Mouse (Mus musculus) thymus, adult 2 months (tissue): Measurements from ENCODE around the gene Idh2. TPM values are rescaled to one million over a fixed set of nuclear protein-coding genes. Genes with fewer than 3 reads are reported as not detected.

Experiments
- DNase-seq: peaks from one replicate; pipeline ENCODE4 v3.0.0; 2021
- H3K27ac ChIP-seq: fragments of 200-500 bp; 2 replicates; pipeline ENCODE4 v1.5.1; 2012; ENCODE audit warnings: low read length, control low read depth; ENCODE audit not compliant: control insufficient read depth, insufficient read depth
- H3K27me3 ChIP-seq: fragments of 200-500 bp; 2 replicates; pipeline ENCODE4 v1.6.1; 2012; ENCODE audit warnings: mild to moderate bottlenecking, low read length, moderate library complexity, mixed read lengths; ENCODE audit not compliant: control insufficient read depth, insufficient read depth
- H3K36me3 ChIP-seq: fragments of 200-500 bp; 2 replicates; pipeline ENCODE4 v1.6.1; 2012; ENCODE audit warnings: mild to moderate bottlenecking, low read length, moderate library complexity; ENCODE audit not compliant: control insufficient read depth, insufficient read depth
- H3K4me1 ChIP-seq: fragments of 200-500 bp; replicated peaks from 2 replicates; pipeline ENCODE4 v1.6.1; 2012; ENCODE audit warnings: low read length; ENCODE audit not compliant: control insufficient read depth, insufficient read depth
- H3K4me3 ChIP-seq: fragments of 200-500 bp; 2 replicates; pipeline ENCODE4 v1.5.1; 2012; ENCODE audit warnings: mild to moderate bottlenecking, low read length, control low read depth, moderate library complexity; ENCODE audit not compliant: control insufficient read depth, insufficient read depth
- CTCF ChIP-seq: fragments of 200-500 bp; IDR thresholded peaks from 2 replicates; pipeline ENCODE4 v1.5.1; 2012; ENCODE audit warnings: mild to moderate bottlenecking, control low read depth, low read length, moderate library complexity, borderline replicate concordance; ENCODE audit not compliant: control insufficient read depth, poor library complexity, insufficient read depth; ENCODE audit errors: extremely low read depth
- POLR2A ChIP-seq: fragments of 200-500 bp; IDR thresholded peaks from 2 replicates; pipeline ENCODE4 v1.6.1; 2012; ENCODE audit warnings: mild to moderate bottlenecking, low read length, control low read depth, moderate library complexity; ENCODE audit not compliant: control insufficient read depth, poor library complexity, insufficient read depth; ENCODE audit errors: extremely low read depth
- WGBS: fragments of 180-500 bp; shearing (Covaris S2); methylation state at CpG from one replicate; pipeline ENCODE4 v1.1.7; 2018; 5-methylcytosine and 5-hydroxymethylcytosine counted together
- polyA plus RNA-seq: library from polyadenylated mRNA; depleted of rRNA; stranded (reverse); fragments of >200 nt; gene quantifications from 2 replicates; pipeline ENCODE4 v1.2.3, GENCODE M21; 2012

Idh2 gene
- polyA plus RNA-seq, 1 experiment: 225 TPM

DNA sequence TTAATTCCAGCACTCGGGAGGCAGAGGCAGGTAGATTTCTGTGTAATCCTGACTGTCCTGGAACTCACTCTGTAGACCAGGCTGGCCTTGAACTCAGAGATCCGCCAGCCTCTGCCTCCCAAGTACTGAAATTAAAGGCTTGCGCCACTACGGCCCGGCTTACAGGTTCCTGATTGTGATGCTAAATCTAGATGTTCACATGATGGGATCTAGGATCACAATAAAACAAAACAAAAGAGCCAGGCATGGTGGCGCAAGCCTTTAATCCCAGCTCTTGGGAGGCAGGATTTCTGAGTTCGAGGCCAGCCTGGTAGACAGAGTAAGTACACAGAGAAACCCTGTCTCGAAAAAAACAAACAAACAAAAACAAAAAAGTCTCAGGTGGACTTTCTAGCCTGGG is 37.6 kb upstream of the Idh2 start:
- no peaks in the 10 kb centered on the region for H3K27me3 ChIP-seq
- peaks cover 9% of the 10 kb centered on the region; the same call in 1 of the 2 replicates for H3K4me1 ChIP-seq
- DNase-seq: no peak
- TF ChIP-seq POLR2A (no peak), CTCF (no peak)
- H3K36me3 ChIP-seq: no peaks in the 10 kb centered on the region
- H3K4me3 ChIP-seq: no peak overlapping the region
- H3K27ac ChIP-seq: no peak overlapping the region
- WGBS: 97% methylated on average over 8 of the region's 8 CpGs

DNA sequence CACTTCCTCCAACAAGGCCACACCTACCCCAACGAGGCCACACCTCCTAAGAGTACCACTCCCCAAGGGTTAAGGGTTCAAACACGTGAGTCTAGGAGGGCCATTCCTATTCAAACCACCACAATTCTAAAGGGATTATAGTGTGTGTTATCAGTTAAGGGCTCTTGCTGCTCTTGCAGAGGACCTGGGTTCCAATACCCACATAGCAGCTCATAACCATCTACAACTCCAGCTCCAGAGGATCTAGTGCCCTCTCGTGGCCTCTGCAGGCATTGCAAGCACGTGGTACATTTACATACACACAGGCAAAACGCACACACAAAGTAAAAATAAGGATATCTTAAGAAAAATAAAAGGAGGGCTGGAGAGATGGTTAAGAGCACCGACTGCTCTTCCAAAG is 37.0 kb upstream of the Idh2 start:
- Histone ChIP-seq H3K4me3 (no peak overlapping the region), H3K36me3 (no peaks in the 10 kb centered on the region), H3K27me3 (no peaks in the 10 kb centered on the region), H3K4me1 (peaks cover 9% of the 10 kb centered on the region; the same call in 1 of the 2 replicates), H3K27ac (no peak overlapping the region)
- no peak for TF ChIP-seq CTCF
- TF ChIP-seq POLR2A: no peak
- DNase-seq: no peak
- WGBS: 94% methylated on average over 6 of the region's 6 CpGs

DNA sequence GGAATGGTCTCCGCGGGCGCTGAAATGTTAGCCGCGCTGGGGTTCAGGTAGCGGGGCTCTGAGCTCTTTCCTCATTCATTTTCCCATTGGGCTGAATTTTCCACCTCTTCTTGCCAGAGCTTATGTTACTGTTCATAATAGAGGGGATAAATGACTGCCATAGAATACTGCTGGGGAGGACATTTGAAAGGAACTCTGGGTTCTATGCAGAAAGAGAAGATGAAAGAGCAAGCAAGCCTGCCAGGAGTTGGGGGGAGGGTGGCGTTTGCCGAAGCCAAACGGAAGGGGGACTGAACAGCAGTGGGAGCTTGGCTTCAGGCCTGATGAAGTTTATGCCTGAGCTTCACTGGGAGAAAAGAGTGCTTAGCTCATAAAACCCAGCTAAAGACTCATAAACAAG is 34.2 kb upstream of the Idh2 start:
- no peak for TF ChIP-seq POLR2A
- no peak for TF ChIP-seq CTCF
- 94% methylated on average over 9 of the region's 9 CpGs for WGBS
- Histone ChIP-seq H3K4me1 (peaks cover 8% of the 10 kb centered on the region), H3K4me3 (no peak overlapping the region), H3K36me3 (no peaks in the 10 kb centered on the region), H3K27me3 (no peaks in the 10 kb centered on the region), H3K27ac (no peak overlapping the region)
- DNase-seq: no peak

DNA sequence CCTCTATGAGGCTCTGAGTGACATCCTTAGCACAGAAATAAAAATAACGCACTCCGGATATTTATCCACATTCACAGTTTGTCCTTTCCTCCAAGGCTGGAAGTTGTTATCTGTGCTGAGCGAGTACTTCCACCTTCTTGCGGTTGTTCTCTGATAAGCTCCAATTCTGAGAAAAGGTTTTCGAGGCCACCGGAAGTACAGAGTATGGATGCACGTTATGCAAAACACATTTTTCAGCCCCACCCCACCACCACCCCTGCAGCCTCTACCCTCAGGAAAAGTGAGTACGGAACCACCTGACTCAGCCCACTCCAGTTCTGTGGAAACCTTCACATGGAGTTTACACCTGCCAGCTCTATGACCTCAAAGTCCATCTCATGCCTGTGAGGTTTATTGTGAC is 30.9 kb upstream of the Idh2 start:
- 12% methylated on average over 8 of the region's 8 CpGs for WGBS
- Histone ChIP-seq H3K4me1 (peaks cover 20% of the 10 kb centered on the region), H3K27me3 (no peaks in the 10 kb centered on the region), H3K27ac (no peak overlapping the region), H3K36me3 (no peaks in the 10 kb centered on the region), H3K4me3 (no peak overlapping the region)
- no peak for TF ChIP-seq CTCF
- no peak for TF ChIP-seq POLR2A
- DNase-seq: peak; percentile 28

DNA sequence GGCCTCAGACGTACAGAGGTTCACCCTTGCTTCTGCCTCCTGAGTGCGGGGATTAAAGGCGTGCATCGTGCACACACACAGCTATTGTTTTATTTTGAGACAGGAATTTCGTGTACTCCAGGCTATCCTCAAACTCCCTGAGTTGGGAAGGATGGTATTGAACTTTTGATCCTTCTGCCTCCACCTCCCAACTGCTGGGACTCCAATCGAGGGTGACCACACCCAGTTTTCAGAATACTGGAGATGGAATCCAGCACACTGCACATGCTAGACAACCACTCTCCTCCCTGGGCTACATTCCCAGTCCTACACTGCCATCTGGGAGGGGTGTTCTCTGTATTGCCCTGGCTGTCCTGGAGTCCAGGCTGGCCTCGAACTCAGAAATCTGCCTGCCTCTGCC is 29.5 kb upstream of the Idh2 start:
- TF ChIP-seq CTCF (no peak), POLR2A (no peak)
- Histone ChIP-seq H3K27ac (no peak overlapping the region), H3K27me3 (no peaks in the 10 kb centered on the region), H3K36me3 (no peaks in the 10 kb centered on the region), H3K4me1 (peaks cover 21% of the 10 kb centered on the region), H3K4me3 (no peak overlapping the region)
- no peak for DNase-seq
- 92% methylated on average over 7 of the region's 7 CpGs for WGBS

DNA sequence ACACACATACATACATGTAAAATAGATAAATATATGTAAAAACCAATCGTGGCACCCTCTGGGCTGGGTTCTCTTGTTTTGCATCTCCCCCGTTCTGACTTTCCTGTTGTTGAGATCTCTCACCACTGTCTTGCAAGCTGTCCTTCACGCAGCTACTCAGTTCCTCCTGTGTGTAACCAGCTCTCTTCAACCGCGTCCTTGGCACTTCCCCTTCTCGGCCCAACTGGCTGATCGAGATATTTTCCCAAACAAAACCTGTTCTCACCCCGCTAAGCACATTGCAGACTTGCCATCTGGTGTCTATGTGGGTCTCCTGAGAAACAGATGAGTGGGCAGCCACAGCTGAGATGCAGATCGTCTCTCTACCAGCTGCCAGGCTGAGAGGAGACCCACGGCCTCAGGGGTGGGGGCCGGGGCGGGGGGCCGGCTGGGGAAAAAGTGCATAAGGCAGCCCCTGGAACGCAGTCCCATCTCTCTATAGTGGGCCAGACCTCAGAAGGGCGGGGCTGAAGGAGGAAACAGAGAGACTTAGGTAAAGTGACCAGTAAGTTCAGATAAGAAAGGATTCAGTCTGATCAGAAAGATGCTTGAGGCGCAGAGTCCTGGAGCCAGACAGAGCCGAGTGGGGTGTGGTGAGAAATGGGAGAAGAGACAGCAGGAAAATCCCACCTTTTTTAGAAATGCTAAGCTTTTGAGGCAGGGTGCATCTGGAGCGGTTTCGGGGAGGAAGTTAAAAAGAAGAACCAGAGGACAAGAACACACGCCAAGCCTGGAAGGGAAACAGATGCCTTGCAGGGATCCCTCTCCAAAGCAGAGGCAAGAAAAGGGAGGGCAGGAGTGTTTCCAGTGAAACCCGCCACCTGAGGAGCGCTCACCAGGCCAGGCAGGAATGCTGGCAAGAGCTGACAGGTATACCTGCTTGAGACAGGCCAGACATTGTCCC is 28.4 kb upstream of the Idh2 start:
- peaks cover 21% of the 10 kb centered on the region for H3K4me1 ChIP-seq
- H3K27ac ChIP-seq: peak overlapping the region; percentile 39; the same call in 1 of the 2 replicates
- WGBS: 10% methylated on average over 22 of the region's 22 CpGs
- TF ChIP-seq POLR2A (no peak), CTCF (no peak)
- DNase-seq: peak; percentile 35
- H3K27me3 ChIP-seq: no peaks in the 10 kb centered on the region
- no peak overlapping the region for H3K4me3 ChIP-seq
- H3K36me3 ChIP-seq: no peaks in the 10 kb centered on the region
